Mouse (Mus musculus): ENCODE results near the gene Zc3h7b.

Zc3h7b gene

DNA sequence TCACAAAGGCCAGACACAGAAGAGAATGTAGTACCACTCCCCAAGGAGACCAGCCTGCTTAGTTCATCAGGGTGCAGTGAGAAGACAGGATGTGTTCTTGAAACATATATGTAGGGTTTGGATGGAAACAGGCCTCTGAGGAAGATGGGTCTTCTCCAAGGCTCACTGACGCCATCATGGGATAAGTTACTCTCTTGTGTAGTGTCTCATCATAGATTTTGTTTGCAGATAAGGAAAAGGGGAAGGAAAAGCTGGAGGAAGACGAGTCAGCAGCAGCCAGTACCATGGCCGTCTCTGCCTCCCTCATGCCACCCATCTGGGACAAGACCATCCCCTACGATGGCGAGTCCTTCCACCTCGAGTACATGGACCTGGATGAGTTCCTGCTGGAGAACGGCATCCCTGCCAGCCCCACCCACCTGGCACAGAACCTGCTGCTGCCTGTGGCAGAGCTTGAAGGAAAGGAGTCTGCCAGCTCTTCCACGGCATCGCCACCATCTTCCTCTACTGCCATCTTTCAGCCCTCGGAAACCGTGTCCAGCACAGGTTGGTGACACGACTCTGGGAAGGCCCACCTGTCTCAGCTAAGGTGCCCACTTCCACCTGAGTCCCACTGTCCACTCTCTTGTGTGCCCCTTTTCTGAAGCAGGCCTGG, 70.0 kb downstream of the Zc3h7b start:
- WGBS = 47% methylated on average over 12 of the region's 12 CpGs

GRCm38 (mm10) chr15:81818404-81818803, 73.5 kb downstream of the Zc3h7b start:
- WGBS = 79% methylated on average over 3 of the region's 3 CpGs

DNA sequence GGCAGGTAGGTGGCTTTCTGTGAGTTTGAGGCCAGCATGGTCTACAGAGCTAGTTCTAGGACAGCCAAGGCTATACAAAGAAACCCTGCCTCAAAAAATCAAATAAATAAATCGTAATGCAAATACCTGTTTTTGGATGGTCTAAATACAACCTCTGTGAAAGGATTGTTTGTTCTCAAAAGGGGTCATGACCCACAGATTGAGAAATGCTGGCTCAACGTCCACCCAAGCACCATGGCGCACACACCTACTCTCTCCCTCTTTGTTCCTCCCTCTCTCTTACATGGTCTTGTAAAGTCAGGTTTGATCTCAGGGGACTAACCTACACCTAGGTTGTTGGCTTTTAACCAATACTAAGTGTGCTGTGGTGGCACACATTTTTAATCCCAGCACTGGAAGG, 77.8 kb downstream of the Zc3h7b start:
- 76% methylated on average over 3 of the region's 3 CpGs for WGBS

- WGBS = 77% methylated on average over 3 of the region's 3 CpGs
Observed at GRCm38 (mm10) chr15:81824832-81825231, 80.0 kb downstream of the Zc3h7b start.

DNA sequence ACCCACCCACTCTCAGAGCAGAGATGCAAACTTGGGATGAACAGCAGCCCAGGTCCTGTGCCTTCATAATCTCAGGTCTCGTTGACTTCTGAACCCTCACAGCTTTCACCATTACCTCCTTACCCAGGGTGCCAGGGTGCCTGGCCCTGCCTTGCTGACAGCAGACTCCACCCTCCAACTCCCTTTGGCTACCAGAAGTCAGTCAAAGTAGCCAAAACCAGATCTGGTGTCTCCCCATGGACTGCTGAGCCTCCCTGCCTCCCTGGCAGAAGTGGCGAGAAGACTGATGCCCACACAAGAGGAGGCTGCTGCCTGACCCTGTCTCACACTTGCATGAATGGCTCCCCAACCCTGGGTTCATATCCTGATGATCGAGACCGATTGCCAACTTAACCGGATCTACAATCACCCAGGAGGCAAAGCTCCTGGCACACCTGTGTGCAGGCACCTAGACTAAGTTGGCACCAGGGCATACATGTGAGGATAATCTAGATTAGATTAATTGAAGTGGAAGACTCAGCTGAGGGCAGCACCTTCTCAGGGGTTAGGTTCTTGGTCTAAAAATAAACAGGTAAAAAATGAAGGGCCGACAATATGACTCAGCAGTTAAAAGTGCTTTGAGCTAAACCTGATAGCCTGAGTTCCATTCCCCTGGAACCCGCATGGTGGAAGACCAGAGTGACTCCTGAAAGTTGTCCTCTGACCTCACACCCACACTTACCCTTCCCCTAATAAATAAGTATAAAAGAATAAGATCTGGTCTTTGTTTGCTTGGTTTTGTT, 83.8 kb downstream of the Zc3h7b start:
- 75% methylated on average over 7 of the region's 7 CpGs for WGBS

DNA sequence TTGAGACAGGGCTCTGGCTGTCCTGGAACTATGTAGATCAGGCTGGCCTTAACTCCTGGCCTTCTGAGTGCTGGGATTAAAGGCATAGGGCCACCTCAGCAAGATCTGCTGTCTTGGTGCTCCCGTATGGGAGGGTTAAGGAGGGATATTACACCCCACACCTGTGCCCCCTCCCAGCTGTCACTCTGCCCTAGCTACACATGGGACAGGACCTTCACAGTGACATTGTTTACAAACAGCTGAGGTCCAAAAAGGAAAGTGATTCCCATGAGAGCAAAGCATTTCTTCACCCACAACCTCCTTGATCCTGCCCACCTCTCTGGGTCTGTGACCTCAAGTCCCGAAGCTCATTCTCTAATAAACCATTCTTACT, 84.3 kb downstream of the Zc3h7b start:
- 73% methylated on average over 2 of the region's 2 CpGs for WGBS

- WGBS = 74% methylated on average over 4 of the region's 4 CpGs
Observed at GRCm38 (mm10) chr15:81830530-81830929, 85.7 kb downstream of the Zc3h7b start.

GRCm38 (mm10) chr15:81831136-81831825, 86.4 kb downstream of the Zc3h7b start:
- 23% methylated on average over 24 of the region's 24 CpGs for WGBS

GRCm38 (mm10) chr15:81832219-81832618, 87.4 kb downstream of the Zc3h7b start:
- WGBS = 69% methylated on average over 3 of the region's 3 CpGs

DNA sequence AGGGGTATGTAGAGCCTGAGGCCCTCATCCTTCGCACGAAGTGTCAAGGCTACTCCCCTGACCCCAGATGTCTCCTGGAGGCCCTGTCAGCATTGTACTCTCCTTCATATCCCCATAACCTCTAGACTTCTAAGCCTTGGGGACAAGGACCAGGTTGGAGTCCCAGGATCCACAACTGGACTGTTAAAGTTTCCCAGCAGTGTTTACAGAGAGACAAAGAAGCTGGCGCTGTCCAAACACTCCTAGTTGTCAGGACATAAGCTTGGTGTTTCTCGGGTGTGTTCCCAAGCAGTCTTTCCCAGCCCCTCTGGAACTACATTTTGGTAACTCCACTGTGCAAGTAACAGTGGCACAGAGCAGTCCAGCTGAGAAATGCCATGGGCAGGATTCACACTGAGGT, 88.6 kb downstream of the Zc3h7b start:
- 84% methylated on average over 4 of the region's 4 CpGs for WGBS

- WGBS = 72% methylated on average over 3 of the region's 3 CpGs
Observed at GRCm38 (mm10) chr15:81834171-81834841, 89.4 kb downstream of the Zc3h7b start.

DNA sequence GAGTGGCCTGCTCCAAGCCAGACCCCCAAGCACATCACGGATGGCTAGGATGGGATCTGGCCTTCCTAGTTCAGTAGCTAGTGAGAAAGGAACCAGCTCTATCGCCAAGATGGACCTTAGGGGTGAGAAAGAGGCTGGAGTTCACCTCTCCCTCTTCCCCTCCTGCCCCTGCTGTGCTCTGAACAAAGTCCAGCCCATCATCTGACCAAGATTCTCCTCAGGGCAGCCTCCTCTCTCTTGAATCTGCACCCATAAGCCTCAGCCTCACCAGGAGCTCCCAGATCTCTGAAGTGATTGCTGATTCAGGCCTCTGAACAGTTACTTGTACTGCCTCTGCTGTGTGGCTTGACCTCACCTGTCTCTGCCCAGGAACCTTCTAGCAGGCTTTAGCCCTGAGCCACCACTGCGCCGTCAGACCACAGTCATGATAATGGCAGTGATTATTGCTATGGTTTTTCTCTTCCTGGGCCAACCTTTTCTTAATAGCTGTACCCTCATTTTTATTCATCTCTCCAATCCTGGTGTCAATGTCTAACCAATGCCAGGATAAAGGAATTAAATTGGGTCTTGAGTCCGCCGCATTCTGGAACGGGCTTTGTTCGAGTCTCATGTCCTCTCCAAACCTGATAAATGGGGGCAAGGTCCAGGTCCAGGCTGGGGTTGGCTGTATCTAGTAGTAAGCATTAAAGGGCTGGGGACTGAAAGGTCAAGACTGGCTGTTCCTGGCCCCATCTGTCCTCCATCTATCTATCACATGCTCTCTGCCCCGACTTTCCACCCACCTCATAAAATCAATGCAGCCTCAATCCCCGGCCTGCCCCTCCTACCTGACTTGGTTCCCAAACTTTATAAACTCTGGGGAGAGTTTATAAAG, 90.4 kb downstream of the Zc3h7b start:
- 82% methylated on average over 10 of the region's 10 CpGs for WGBS

- 5% methylated on average over 33 of the region's 33 CpGs for WGBS
Observed at GRCm38 (mm10) chr15:81836124-81836821, 91.4 kb downstream of the Zc3h7b start.

DNA sequence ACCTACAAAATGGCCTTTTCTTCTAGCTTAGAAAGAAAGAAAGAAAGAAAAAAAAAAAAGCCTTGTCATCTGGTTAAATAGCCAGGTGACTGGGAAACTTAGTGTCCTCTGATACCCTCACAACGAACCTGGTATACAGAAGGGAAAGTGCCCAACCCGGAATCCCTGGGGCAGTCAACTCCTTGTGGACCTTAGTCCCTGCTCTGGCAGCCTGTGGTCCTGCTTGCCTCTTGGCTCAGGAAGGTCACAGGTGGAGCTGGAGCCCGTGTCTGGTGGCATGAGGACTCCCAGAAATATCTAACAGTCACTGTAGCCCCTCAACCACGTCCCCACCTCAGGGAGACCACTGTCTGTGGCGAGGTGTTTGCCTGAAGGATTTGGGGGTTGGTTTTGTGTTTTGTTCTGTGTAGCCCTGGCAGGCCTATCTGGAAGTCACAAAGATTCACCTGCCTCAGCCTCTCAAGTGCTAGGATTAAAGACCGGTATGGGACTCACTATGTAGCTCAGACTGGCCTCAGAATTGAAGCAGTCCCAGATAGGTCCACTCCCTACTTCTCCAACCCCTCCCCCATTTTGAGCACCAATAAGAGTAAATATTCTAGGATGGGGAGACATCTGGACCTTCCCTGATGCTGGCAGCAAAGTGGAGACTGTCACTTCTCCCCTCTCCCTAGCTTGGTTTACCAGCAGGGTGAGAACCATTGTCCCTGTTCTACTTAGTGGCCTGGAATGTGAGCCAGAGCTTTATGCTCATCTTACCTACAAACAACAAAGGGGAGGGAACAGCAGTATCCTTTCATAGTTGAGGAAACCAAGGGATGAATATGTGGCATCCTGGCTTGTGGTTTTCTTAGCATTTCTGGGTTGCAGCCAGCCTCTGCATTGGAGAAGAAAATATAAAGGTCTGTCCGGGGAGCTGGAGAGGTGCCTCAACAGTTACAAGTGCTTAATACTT, 92.4 kb downstream of the Zc3h7b start:
- 72% methylated on average over 7 of the region's 7 CpGs for WGBS

DNA sequence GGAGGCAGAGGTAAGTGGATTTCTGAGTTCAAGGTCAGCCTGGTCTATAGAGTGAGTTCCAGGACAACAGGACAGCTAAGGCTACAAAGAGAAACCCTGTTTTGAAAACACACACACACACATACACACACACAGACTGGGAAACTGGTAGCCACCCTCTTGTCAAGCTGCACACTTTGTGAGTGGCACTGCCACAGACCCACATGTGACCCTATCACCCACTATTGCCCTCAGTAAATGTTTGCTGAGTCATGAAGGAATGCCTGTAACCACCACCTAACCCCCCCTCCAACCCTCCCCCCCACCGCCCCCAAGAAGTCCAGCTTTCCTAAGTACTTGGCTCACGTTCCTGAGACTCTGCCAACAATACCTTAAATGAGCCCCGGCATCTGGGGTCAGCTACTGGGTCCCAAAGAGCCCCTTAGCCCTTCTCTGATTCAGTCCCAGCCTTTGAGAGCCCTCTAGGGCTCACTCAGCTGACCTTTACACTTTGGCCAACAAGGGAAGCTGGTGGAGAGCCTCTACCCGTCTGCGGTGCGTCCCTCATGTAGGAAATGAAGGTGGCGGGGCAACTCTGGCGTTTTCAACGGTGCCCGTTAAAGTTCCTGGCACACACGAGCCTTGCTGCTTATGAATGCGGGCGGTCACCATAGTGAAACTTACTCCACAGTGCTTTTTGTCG, 93.8 kb downstream of the Zc3h7b start:
- WGBS = 49% methylated on average over 14 of the region's 14 CpGs

DNA sequence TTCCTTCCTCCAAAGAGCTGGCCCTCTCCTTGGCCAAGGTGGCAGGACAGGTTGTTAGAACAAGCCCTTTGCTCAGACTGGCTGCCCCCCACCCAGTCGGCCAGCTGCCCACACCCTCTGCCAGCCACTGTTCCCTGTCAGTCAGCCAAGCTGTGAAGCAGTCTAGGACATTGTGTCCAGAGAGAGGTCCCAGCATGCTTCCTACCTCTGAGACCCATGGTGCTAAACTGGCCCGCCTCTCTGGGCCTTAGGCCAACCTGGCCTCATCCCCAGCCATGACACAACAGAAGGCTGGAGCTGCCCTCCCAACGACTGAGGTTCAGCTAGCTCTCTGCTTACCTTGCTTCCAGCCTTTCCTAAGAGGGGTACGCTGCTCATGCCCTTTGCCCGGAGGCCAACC, 94.8 kb downstream of the Zc3h7b start:
- WGBS = 42% methylated on average over 5 of the region's 5 CpGs

GRCm38 (mm10) chr15:81840306-81840705, 95.4 kb downstream of the Zc3h7b start:
- WGBS = 88% methylated on average over 7 of the region's 7 CpGs

GRCm38 (mm10) chr15:81842275-81842674, 97.4 kb downstream of the Zc3h7b start:
- 91% methylated on average over 7 of the region's 7 CpGs for WGBS

Measured in cerebral cortex, adult 2 months (tissue).